Mouse (Mus musculus) olfactory bulb, adult 2 months (tissue): ENCODE measurements around the gene Pttg1ip.

ENCODE experiments used
- CTCF ChIP-seq: fragments of 200-500 bp; IDR thresholded peaks from 2 replicates; pipeline ENCODE4 v1.5.1; 2012; ENCODE audit warnings: low read depth, mild to moderate bottlenecking, low read length, moderate library complexity; ENCODE audit not compliant: insufficient read depth
- POLR2A ChIP-seq: fragments of 200-500 bp; IDR thresholded peaks from 2 replicates; pipeline ENCODE4 v1.6.1; 2012; ENCODE audit warnings: mild to moderate bottlenecking, low read depth, low read length, moderate library complexity; ENCODE audit not compliant: insufficient read depth

GRCm38 (mm10) chr10:77621546-77621945 is 40.0 kb downstream of the Pttg1ip start:
- no peak for TF ChIP-seq CTCF
- TF ChIP-seq POLR2A, result no peak
